Mouse (Mus musculus) left cerebral cortex, adult 2 months (tissue): Measurements from ENCODE around the gene Rab4b. TPM values are rescaled to one million over a fixed set of nuclear protein-coding genes. Genes with fewer than 3 reads are reported as not detected.

Experiments used
- DNase-seq, 2 experiments: peaks; one replicate each; pipeline ENCODE4 v3.0.0; 2021 to 2022; ENCODE audit warnings: low spot score in 2 of 2, mixed read lengths in 1 of 2; ENCODE audit errors: extremely low spot score in 1 of 2
- H3K27ac ChIP-seq: fragments of 200-600 bp; 2 replicates; pipeline ENCODE4 v1.8.1; 2022
- H3K4me3 ChIP-seq: fragments of 200-600 bp; 2 replicates; pipeline ENCODE4 v1.8.1; 2022
- CTCF ChIP-seq: fragments of 200-600 bp; IDR thresholded peaks from 2 replicates; pipeline ENCODE4 v1.8.1; 2022; ENCODE audit warnings: antibody characterized with exemption, mild to moderate bottlenecking, moderate library complexity
- intact Hi-C: fragments of 180-260 bp; cut with DNase I; formaldehyde crosslinking; loops from one replicate; pipeline ENCODE4 v1.15.1; 2025
- long read RNA-seq, 2 experiments: library from polyadenylated mRNA; stranded (forward); transcript quantifications; one replicate each; pipeline ENCODE4 v2.0.0; 2021; ENCODE audit warnings: borderline mapping rate in 2 of 2
- total RNA-seq, 2 experiments: library from RNA; stranded (reverse); gene quantifications; 2 replicates each; pipeline ENCODE4 v1.2.3; 2021

Rab4b gene
- 10 to 100 TPM; 89.7 to 93.2 TPM for total RNA-seq
- long read RNA-seq, experiment 1, transcript Rab4b-201 (8 exons, 1,192 nt) = major isoform, 64 of 73 reads
- long read RNA-seq, experiment 1, partial matches to known transcripts = 1 of 73 reads
- long read RNA-seq, experiment 1, other reads (novel, unspliced or antisense) = 4 of 73 reads
- long read RNA-seq, experiment 2, transcript Rab4b-201 (8 exons, 1,192 nt) = major isoform, 25 of 29 reads
- long read RNA-seq, experiment 2, partial matches to known transcripts = 0 of 29 reads
- long read RNA-seq, experiment 2, other reads (novel, unspliced or antisense) = 2 of 29 reads

GRCm38 (mm10) chr7:27178324-27179216 lies at the start of gene Rab4b:
Gene Rab4b (minus strand): TSS chr7:27178896.
- peak; percentile 63 for TF ChIP-seq CTCF
- peak within 1 kb of the TSS; percentile 80 for H3K4me3 ChIP-seq
- H3K27ac ChIP-seq = peak within 1 kb of the TSS; percentile 95
- intact Hi-C loops = loop anchor here (1.0 kb wide), 1 partner anchor 11 kb away; no protein-coding TSS in a partner anchor
- peak; percentile 98 to 99 for DNase-seq

GRCm38 (mm10) chr7:27228281-27228821 lies 49.7 kb upstream of the Rab4b start, which contains the start of gene Itpkc:
Gene Itpkc (minus strand): TSS chr7:27228661.
- peak within 1 kb of the TSS; percentile 79 for H3K4me3 ChIP-seq
- peak within 1 kb of the TSS; percentile 93 for H3K27ac ChIP-seq
- intact Hi-C loops = loop anchor here (1.0 to 2.0 kb wide), 2 partner anchors 30 to 62 kb away; partner anchors contain the start of genes Egln2 and Numbl
- no peak; the same call in 1 of the 2 replicates for TF ChIP-seq CTCF
- peak; percentile 88 to 90 for DNase-seq

GRCm38 (mm10) chr7:27227676-27228075 lies 49.0 kb upstream of the Rab4b start:
- Histone ChIP-seq H3K4me3 (peak overlapping the region; percentile 79), H3K27ac (peak overlapping the region; percentile 93)
- DNase-seq = no peak
- intact Hi-C loops = loop anchor here (1.0 to 2.0 kb wide), 3 partner anchors 31 to 61 kb away; partner anchors contain the start of genes BC024978, Egln2 and Numbl
- TF ChIP-seq CTCF = no peak

GRCm38 (mm10) chr7:27227276-27227675 lies 48.6 kb upstream of the Rab4b start:
- intact Hi-C loops = loop anchor here (2.0 kb wide), 1 partner anchor 32 kb away; the partner anchor contains the start of gene BC024978
- Histone ChIP-seq H3K4me3 (peak overlapping the region; percentile 79), H3K27ac (peak overlapping the region; percentile 93)
- no peak for DNase-seq
- TF ChIP-seq CTCF = no peak

- H3K27ac ChIP-seq = peak overlapping the region; percentile 80
- intact Hi-C loops = no loop called here
- peak; percentile 52 to 59 for DNase-seq
Observed at GRCm38 (mm10) chr7:27224877-27225575, 46.3 kb upstream of the Rab4b start.

GRCm38 (mm10) chr7:27222538-27222937 lies 43.8 kb upstream of the Rab4b start:
- intact Hi-C loops = no loop called here
- H3K27ac ChIP-seq = no peak overlapping the region
- no peak for DNase-seq
- H3K4me3 ChIP-seq = no peak overlapping the region
- no peak for TF ChIP-seq CTCF

More at GRCm38 (mm10) chr7:27224877-27225575, 46.3 kb upstream of the Rab4b start:
- no peak for TF ChIP-seq CTCF
- peak overlapping the region; percentile 79 for H3K4me3 ChIP-seq

- TF ChIP-seq CTCF = no peak
- no peak for DNase-seq
- Histone ChIP-seq H3K27ac (no peak overlapping the region), H3K4me3 (no peak overlapping the region)
- intact Hi-C loops = no loop called here
Observed at GRCm38 (mm10) chr7:27221939-27222338, 43.2 kb upstream of the Rab4b start.

GRCm38 (mm10) chr7:27219937-27220336 lies 41.2 kb upstream of the Rab4b start:
- DNase-seq = no peak
- intact Hi-C loops = no loop called here
- no peak overlapping the region for H3K27ac ChIP-seq
- no peak overlapping the region for H3K4me3 ChIP-seq
- no peak for TF ChIP-seq CTCF

- Histone ChIP-seq H3K27ac (no peak overlapping the region), H3K4me3 (no peak overlapping the region)
- no peak for TF ChIP-seq CTCF
- no peak for DNase-seq
- intact Hi-C loops = no loop called here
Observed at GRCm38 (mm10) chr7:27218586-27218985, 39.9 kb upstream of the Rab4b start.

- Histone ChIP-seq H3K4me3 (no peak overlapping the region), H3K27ac (no peak overlapping the region)
- no peak for TF ChIP-seq CTCF
- intact Hi-C loops = no loop called here
- DNase-seq = no peak
Observed at GRCm38 (mm10) chr7:27212626-27213025, 33.9 kb upstream of the Rab4b start.
